Mouse (Mus musculus): Measurements from ENCODE around the gene Marveld2. TPM values are rescaled to one million over a fixed set of nuclear protein-coding genes. Genes with fewer than 3 reads are reported as not detected.

Gene Marveld2
- polyA plus RNA-seq, 1 experiment from 2014 or later, result 5.2 TPM

DNA sequence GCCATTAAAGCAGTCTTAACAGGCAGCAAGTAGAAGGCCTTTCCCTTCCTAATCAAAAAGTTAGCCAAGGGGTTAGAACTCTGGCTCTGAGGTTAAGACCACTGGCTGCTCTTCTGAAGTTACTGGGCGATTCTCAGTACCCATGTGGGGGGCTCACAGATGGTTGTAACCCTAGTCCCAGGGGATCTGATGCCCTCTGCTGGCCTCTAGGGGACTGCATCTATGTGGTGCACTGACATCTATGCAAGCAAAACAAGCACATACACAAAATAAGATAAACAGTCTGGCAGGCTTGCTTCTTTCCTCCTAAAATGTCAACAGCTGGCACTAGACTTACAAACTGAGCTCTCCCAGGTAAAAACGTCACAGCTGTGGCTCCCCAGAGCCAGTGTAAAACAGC, 3.9 kb downstream of the Marveld2 start:
- Histone ChIP-seq H3K27me3 (peaks cover 16% of the 10 kb centered on the region), H3K9me3 (no peaks in the 10 kb centered on the region), H3K4me1 (peaks cover 9% of the 10 kb centered on the region; the same call in 1 of the 2 replicates), H3K9ac (no peak overlapping the region), H3K36me3 (peaks cover 12% of the 10 kb centered on the region), H3K4me3 (no peak overlapping the region), H3K4me2 (no peak overlapping the region), H3K27ac (no peak overlapping the region)
- WGBS, result 52% methylated on average over 2 of the region's 2 CpGs
- no peak for ATAC-seq (ENCODE audit: insufficient number of reproducible peaks, low FRiP score, low TSS enrichment, low read depth)

DNA sequence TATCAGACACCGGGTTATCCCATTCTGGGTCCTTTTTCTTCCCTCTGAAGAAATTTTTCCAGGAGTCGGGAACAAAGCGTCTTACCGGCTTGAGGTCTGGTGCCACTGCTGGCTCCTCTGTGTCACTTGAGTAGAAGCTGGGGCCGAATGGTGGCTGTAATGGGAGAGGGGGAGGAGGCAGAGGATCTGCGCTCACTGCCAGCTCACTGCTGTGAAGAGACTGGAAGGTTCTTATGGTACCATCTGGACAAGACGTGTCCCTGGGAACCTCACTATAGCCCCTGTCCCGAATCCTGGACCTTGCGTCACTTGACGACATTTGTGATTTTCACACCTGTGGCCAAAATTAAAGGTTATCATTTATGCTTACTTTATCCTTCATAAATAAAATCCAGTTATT, 4.5 kb downstream of the Marveld2 start:
- Histone ChIP-seq H3K27me3 (peaks cover 11% of the 10 kb centered on the region), H3K9me3 (no peaks in the 10 kb centered on the region), H3K4me2 (no peak overlapping the region), H3K27ac (no peak overlapping the region), H3K4me1 (peaks cover 9% of the 10 kb centered on the region; the same call in 1 of the 2 replicates), H3K9ac (no peak overlapping the region), H3K4me3 (no peak overlapping the region), H3K36me3 (peaks cover 5% of the 10 kb centered on the region)
- no peak for ATAC-seq (ENCODE audit: insufficient number of reproducible peaks, low FRiP score, low TSS enrichment, low read depth)
- 92% methylated on average over 10 of the region's 10 CpGs for WGBS

DNA sequence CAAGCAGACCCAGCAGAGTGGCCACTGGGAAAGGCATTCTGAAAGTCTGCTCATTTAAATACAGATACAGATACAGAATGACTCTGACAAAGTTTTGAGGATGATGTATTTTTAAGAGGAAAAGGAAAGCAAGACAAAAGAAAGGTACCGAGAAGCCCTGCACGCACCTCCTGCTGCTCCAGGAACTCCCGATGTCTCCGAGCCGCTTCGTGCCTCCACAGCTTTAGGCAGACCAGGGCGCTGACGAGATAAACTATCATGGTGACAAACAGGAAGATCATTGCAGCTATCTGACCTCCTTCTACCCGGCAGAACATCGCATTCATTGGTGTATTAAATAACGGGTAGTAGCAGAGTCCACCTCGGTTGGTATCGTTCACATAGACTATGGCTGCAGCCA, 5.5 kb downstream of the Marveld2 start:
- no peak overlapping the region for H3K9ac ChIP-seq
- peaks cover 4% of the 10 kb centered on the region; the same call in 1 of the 2 replicates for H3K27me3 ChIP-seq
- no peak overlapping the region for H3K4me2 ChIP-seq
- H3K36me3 ChIP-seq, result peaks cover 5% of the 10 kb centered on the region; the same call in 1 of the 2 replicates
- no peaks in the 10 kb centered on the region for H3K9me3 ChIP-seq
- no peak overlapping the region for H3K27ac ChIP-seq
- ATAC-seq (ENCODE audit: insufficient number of reproducible peaks, low FRiP score, low TSS enrichment, low read depth), result no peak
- 91% methylated on average over 13 of the region's 13 CpGs for WGBS
- H3K4me1 ChIP-seq, result peaks cover 2% of the 10 kb centered on the region; the same call in 1 of the 2 replicates
- no peak overlapping the region for H3K4me3 ChIP-seq

DNA sequence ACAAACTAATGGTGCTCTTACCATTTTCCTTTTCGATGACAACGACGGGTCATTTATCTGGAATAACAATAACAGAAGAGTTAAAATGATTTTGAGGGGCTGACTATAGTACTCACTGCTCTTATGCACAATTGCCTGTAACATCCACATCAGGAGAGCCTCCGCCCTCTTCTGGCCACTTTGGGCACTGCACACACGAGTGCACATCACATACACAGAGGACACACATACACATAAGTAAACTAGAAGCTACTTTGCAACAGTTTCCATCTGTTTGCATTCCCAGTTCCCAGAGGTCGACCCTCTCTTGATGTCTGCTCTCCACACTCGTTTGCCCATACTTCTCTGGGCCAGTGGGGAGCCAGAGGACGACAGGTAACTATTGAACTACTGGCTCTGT, 9.0 kb downstream of the Marveld2 start:
- whole genome bisulfite sequencing, result 88% methylated on average over 8 of the region's 8 CpGs
- no peak overlapping the region for H3K27ac ChIP-seq
- H3K4me1 ChIP-seq, result no peaks in the 10 kb centered on the region
- ATAC-seq (ENCODE audit: insufficient number of reproducible peaks, low FRiP score, low TSS enrichment, low read depth), result no peak
- H3K9ac ChIP-seq, result no peak overlapping the region
- H3K4me2 ChIP-seq, result no peak overlapping the region
- no peaks in the 10 kb centered on the region for H3K9me3 ChIP-seq
- H3K36me3 ChIP-seq, result peaks cover 5% of the 10 kb centered on the region; the same call in 1 of the 2 replicates
- no peak overlapping the region for H3K4me3 ChIP-seq
- H3K27me3 ChIP-seq, result no peaks in the 10 kb centered on the region

DNA sequence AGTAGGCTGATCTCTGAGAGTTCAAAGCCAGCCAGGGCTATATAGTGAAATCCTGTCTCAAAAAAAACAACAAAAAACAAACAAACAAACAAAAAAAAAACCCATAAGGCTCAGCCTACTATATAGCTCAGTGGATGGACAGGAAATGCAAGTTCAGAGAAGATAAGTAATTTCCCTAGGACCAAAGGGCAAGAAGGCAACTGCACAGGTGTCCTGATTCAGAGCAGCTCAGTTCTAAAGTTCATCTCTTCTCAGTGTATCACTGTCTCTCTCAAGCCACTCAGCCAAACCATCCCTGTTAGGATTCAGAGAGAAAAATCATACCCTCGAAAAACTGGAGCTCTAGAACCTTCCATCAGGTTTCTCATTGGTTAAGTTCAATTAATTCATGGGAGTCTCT, 10.9 kb downstream of the Marveld2 start:
- 57% methylated on average over 1 of the region's 1 CpGs for WGBS

DNA sequence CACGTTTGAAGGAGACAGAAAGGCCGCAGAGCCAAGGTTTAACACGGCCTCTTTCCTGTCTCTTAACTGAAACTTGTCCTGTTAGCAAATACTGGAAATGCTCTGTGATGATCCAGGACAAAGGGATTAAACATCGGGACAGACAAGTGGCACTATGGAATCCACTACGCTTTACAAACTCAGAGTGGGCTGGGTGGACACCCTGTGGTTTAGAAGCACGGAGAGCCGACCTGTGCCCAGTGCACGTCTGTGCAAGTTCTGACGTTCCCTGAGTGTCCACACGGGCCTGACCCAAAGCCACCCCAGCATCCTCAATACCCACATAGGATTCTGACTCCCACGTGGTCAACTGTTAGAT, 13.1 kb downstream of the Marveld2 start:
- Histone ChIP-seq H3K4me1 (no peaks in the 10 kb centered on the region), H3K4me3 (no peak overlapping the region), H3K27ac (no peak overlapping the region), H3K9ac (no peak overlapping the region), H3K9me3 (no peaks in the 10 kb centered on the region), H3K36me3 (no peaks in the 10 kb centered on the region), H3K27me3 (no peaks in the 10 kb centered on the region), H3K4me2 (no peak overlapping the region)
- ATAC-seq (ENCODE audit: insufficient number of reproducible peaks, low FRiP score, low TSS enrichment, low read depth), result no peak
- WGBS, result 84% methylated on average over 11 of the region's 11 CpGs

More for the DNA sequence above, 10.9 kb downstream of the Marveld2 start:
- H3K9ac ChIP-seq, result no peak overlapping the region
- H3K9me3 ChIP-seq, result no peaks in the 10 kb centered on the region
- no peaks in the 10 kb centered on the region for H3K27me3 ChIP-seq
- no peak overlapping the region for H3K27ac ChIP-seq
- no peaks in the 10 kb centered on the region for H3K36me3 ChIP-seq
- no peak for ATAC-seq (ENCODE audit: insufficient number of reproducible peaks, low FRiP score, low TSS enrichment, low read depth)
- H3K4me3 ChIP-seq, result no peak overlapping the region
- H3K4me2 ChIP-seq, result no peak overlapping the region
- no peaks in the 10 kb centered on the region for H3K4me1 ChIP-seq

DNA sequence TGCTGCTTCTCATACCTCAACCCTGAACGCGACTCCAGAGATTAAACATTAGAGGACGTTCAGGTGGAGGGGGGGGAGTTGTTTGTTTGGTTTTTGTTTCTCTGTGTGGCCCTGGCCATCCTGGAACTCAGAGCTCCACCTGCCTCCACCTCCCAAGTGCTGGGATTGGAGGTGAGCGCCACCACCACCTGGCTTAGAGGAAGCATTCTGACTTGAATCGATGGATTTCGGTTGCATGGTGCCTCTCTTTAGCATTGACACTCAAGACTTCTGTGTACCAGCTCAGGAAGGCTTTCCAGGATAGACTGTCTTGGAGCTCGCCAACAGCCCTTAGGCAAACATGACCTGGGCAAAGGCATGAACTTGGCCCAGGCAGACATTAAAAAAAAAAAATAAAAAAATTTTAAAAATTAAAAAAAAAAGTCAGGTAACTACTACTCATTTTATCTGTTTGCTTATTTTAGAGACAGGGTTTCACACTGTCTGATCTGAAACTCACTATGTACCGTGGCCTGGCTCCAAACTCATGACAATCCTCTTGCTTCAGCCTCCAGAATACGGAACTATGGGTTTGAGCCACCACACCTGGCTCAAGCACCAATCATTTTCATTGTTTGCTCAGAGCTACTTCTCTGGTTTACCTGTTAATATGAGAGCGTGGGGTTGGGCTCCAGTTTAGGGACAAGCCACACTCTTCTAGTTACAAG, 13.6 kb downstream of the Marveld2 start:
- H3K4me3 ChIP-seq, result no peak overlapping the region
- WGBS, result 88% methylated on average over 10 of the region's 10 CpGs
- H3K4me1 ChIP-seq, result no peaks in the 10 kb centered on the region
- H3K9me3 ChIP-seq, result no peaks in the 10 kb centered on the region
- H3K27ac ChIP-seq, result no peak overlapping the region
- no peaks in the 10 kb centered on the region for H3K36me3 ChIP-seq
- H3K9ac ChIP-seq, result no peak overlapping the region
- no peak for ATAC-seq (ENCODE audit: insufficient number of reproducible peaks, low FRiP score, low TSS enrichment, low read depth)
- no peak overlapping the region for H3K4me2 ChIP-seq
- no peaks in the 10 kb centered on the region for H3K27me3 ChIP-seq

DNA sequence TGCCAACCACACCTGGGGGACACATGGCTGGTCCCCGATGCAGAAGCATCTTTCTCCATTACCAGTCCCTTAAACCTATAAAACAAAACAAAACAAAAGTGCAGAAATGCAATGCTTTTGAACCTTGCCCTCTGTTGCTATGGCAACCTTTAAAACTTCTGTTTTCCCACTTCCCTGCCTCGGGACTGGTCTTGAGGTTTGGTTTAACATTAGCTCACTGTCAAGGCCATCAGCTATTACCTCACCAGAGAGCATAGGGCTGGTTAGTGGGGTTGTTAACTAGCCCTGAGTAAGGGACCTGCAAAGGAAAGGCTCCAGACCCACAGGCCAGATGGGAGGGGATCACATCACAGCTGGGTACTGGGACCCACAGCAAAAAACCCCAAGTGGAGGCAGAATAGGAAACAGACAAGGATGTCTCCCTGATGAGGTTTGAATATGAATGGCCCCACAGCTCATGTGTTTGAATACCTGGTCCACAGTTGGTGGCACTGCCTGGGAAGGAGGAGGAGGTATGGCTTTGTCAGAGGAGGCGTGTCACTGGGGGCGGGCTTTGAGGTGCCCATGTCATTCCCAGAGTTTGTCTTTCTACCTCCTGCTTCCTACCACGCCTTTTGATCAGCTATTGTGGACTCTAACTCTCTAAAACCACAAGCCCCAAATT, 14.4 kb downstream of the Marveld2 start:
- no peaks in the 10 kb centered on the region for H3K36me3 ChIP-seq

DNA sequence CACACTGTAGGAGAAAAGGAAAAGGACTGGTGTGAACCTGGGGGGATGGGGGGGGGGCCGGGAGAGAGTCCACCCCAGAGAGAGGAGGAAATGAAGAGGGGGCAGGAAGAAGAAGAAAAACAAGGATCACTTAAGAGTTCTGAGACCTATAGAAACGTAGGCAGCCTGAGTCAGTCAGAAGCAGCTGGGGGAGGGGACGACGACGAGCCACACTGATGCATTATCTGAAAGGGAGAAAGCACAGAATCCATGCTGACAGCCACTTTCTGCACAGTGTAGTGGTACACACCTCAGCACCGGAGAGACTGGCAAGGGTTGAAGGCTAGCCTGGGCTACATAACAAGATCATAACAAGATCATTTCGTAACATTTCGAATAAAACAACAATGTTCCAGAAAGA, 15.7 kb downstream of the Marveld2 start:
- Histone ChIP-seq H3K4me1 (no peaks in the 10 kb centered on the region), H3K27me3 (no peaks in the 10 kb centered on the region), H3K36me3 (no peaks in the 10 kb centered on the region), H3K4me2 (no peak overlapping the region), H3K9ac (no peak overlapping the region), H3K27ac (no peak overlapping the region), H3K4me3 (no peak overlapping the region), H3K9me3 (no peaks in the 10 kb centered on the region)
- no peak for ATAC-seq (ENCODE audit: insufficient number of reproducible peaks, low FRiP score, low TSS enrichment, low read depth)
- 69% methylated on average over 8 of the region's 8 CpGs for WGBS

More for the DNA sequence above, 14.4 kb downstream of the Marveld2 start:
- H3K4me2 ChIP-seq, result no peak overlapping the region
- H3K27ac ChIP-seq, result no peak overlapping the region
- H3K9me3 ChIP-seq, result no peaks in the 10 kb centered on the region
- ATAC-seq (ENCODE audit: insufficient number of reproducible peaks, low FRiP score, low TSS enrichment, low read depth), result no peak
- no peak overlapping the region for H3K4me3 ChIP-seq
- no peak overlapping the region for H3K9ac ChIP-seq
- H3K4me1 ChIP-seq, result no peaks in the 10 kb centered on the region
- H3K27me3 ChIP-seq, result no peaks in the 10 kb centered on the region
- WGBS, result 61% methylated on average over 5 of the region's 5 CpGs

DNA sequence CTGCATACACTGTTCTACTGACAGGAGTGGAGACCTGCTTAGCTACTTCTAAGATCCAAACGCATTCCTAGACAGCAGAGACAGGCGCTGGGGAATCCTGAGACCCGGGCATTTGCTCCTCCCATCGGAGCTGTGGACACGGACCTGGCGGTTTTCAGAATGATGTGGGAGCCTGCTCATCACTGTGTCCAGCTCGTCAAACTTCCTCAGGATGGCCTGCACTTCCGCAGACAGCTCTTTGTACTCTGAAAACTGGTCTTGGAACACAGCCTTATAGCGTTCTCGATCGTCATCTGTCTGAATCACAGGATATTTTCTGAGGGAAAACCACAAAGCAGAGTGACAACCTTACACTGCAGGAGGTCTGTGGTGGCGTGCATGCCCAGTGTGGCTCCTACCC, 16.5 kb downstream of the Marveld2 start:
- H3K9ac ChIP-seq, result no peak overlapping the region
- no peak overlapping the region for H3K4me3 ChIP-seq
- no peaks in the 10 kb centered on the region for H3K9me3 ChIP-seq
- no peaks in the 10 kb centered on the region for H3K27me3 ChIP-seq
- ATAC-seq (ENCODE audit: insufficient number of reproducible peaks, low FRiP score, low TSS enrichment, low read depth), result no peak
- no peaks in the 10 kb centered on the region for H3K36me3 ChIP-seq
- no peak overlapping the region for H3K4me2 ChIP-seq
- H3K4me1 ChIP-seq, result no peaks in the 10 kb centered on the region
- WGBS, result 81% methylated on average over 12 of the region's 12 CpGs
- no peak overlapping the region for H3K27ac ChIP-seq

DNA sequence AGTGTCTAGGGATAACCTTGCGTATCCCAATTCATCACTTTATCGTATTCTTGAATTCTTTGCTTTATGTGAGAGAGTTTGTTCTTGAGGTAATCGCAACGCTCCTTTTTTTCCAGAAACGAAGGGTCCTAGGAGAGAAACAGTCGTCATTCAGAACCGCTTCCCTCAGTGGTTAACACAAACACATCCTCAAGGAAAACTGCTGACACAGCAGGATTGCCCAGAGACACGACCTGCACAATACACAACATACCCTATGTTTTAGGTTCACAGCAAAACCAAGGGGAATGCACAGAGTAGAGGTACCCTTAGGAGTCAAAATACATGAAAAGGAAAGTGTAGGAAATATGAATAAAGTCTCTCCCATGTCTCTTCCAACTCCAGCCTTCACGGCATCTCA, 19.5 kb downstream of the Marveld2 start:
- Histone ChIP-seq H3K27ac (no peak overlapping the region), H3K4me1 (no peaks in the 10 kb centered on the region), H3K9ac (no peak overlapping the region), H3K9me3 (no peaks in the 10 kb centered on the region), H3K4me3 (no peak overlapping the region), H3K36me3 (no peaks in the 10 kb centered on the region), H3K4me2 (no peak overlapping the region), H3K27me3 (no peaks in the 10 kb centered on the region)
- 80% methylated on average over 9 of the region's 9 CpGs for WGBS
- ATAC-seq (ENCODE audit: insufficient number of reproducible peaks, low FRiP score, low TSS enrichment, low read depth), result no peak

DNA sequence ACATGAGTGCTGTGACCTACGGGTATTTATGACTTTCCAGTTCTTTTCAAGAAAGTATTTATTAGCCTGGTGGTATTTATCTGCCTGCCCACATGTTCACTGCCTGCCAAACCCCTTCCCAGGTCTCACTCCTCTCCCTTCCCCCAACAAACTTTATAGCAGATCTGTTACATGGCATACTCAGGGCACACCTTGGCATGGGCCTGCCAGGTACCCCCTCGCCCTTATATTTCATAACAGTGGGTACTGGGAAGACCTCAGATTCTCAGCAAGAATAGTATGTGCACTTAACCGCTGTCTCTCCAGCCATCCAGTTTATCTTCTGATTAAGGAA, 21.3 kb downstream of the Marveld2 start:
- 53% methylated on average over 3 of the region's 3 CpGs for WGBS

More for the DNA sequence above, 21.3 kb downstream of the Marveld2 start:
- no peak overlapping the region for H3K4me2 ChIP-seq
- ATAC-seq (ENCODE audit: insufficient number of reproducible peaks, low FRiP score, low TSS enrichment, low read depth), result no peak
- no peak overlapping the region for H3K4me3 ChIP-seq
- H3K27me3 ChIP-seq, result no peaks in the 10 kb centered on the region
- no peaks in the 10 kb centered on the region for H3K36me3 ChIP-seq
- no peaks in the 10 kb centered on the region for H3K9me3 ChIP-seq
- H3K9ac ChIP-seq, result no peak overlapping the region
- H3K27ac ChIP-seq, result no peak overlapping the region
- H3K4me1 ChIP-seq, result no peaks in the 10 kb centered on the region

Data from limb, embryonic 15.5 days (tissue).